12 mouse cellular contexts compared by ENCODE assay signal in the genomic region with DNA sequence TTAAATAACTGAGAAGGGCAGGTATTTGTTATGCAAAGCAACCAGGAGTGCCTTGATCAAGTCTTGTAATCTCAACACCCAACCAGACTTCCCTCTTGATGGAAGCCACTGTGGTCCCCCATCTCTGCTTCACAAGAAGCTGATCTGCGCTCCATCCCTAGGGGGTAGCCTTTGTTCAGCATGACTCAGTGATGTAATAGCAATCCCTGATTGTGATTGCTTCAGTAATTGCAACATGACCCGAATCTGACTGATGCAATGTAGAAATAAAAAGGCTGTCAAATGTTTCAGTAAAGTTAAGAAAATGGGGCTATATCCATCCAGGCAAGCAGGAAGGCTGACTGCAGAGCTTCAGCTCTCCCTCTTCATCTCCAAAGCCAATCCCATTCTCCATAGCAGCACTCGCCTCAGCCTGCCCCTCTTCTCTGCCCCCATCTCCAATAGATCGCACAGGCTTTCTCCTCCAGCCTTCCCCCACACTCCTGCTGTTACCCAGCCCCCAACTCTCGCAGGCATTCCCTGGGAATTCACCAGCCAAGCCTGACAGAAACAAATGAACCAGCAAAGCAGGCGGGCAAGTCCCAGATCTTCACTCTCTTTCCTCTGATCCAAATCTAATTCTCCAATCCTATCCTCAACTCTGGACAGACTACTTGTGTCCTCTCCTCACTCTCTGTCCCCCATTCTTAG. TPM values are rescaled to one million over a fixed set of nuclear protein-coding genes. Genes with fewer than 3 reads are reported as not detected.
DNase-seq lines count a peak whose midpoint lies in the region; ATAC-seq and TF ChIP-seq lines count a peak whose summit lies in the region.
"Had no signal": no experiment of that assay in that cellular context is flagged by ENCODE, and none has a peak within 500 bp of the region (broad histone marks: within the 10 kb centered on the region; RNA-seq: fewer than 3 reads in every experiment).

No protein-coding gene starts in this region.

- H3K4me3 ChIP-seq in forebrain, embryonic 10.5 days = no peak overlapping the region
- H3K4me3 ChIP-seq in forebrain, embryonic 15.5 days = no peak overlapping the region
- no peak overlapping the region for H3K4me3 ChIP-seq in lung, postnatal 0 days (ENCODE audit: low read depth, low read length)
- H3K4me3 ChIP-seq in lung, adult 2 months (replicated peaks; ENCODE audit: extremely low read depth, low read depth, low read length) = no peak overlapping the region
- H3K4me3 ChIP-seq in embryonic facial prominence, embryonic 10.5 days = no peak overlapping the region
- H3K4me3 ChIP-seq in limb, embryonic 14.5 days (replicated peaks; ENCODE audit: low read length) = no peak overlapping the region
- H3K4me3 ChIP-seq: liver, embryonic 13.5 days had no signal

- ATAC-seq in forebrain, embryonic 15.5 days (replicated peaks) = no peak
- ATAC-seq in lung, postnatal 0 days = no peak
- ATAC-seq in limb, embryonic 14.5 days (ENCODE audit: low FRiP score, low read depth) = no peak

- no peak overlapping the region for H3K4me2 ChIP-seq in forebrain, embryonic 15.5 days (replicated peaks)
- no peak overlapping the region for H3K4me2 ChIP-seq in lung, postnatal 0 days (replicated peaks; ENCODE audit: low read depth, low read length)
- H3K4me2 ChIP-seq in limb, embryonic 14.5 days (replicated peaks; ENCODE audit: low read depth, low read length, severe bottlenecking) = no peak overlapping the region
- H3K4me2 ChIP-seq: liver, embryonic 13.5 days had no signal

- H3K27ac ChIP-seq in forebrain, embryonic 10.5 days = peak overlapping the region; percentile 83
- no peak overlapping the region for H3K27ac ChIP-seq in forebrain, embryonic 15.5 days (replicated peaks)
- no peak overlapping the region for H3K27ac ChIP-seq in lung, postnatal 0 days (ENCODE audit: low read length)
- peak overlapping the region; percentile 72; the same call in 1 of the 2 replicates for H3K27ac ChIP-seq in embryonic facial prominence, embryonic 10.5 days (replicated peaks)
- H3K27ac ChIP-seq in limb, embryonic 14.5 days (replicated peaks; ENCODE audit: low read depth, low read length) = peak overlapping the region; percentile 33; the same call in 1 of the 2 replicates
- H3K27ac ChIP-seq: liver, embryonic 13.5 days had no signal

- no peaks in the 10 kb centered on the region for H3K9me3 ChIP-seq in forebrain, embryonic 10.5 days
- no peaks in the 10 kb centered on the region for H3K9me3 ChIP-seq in forebrain, embryonic 15.5 days
- H3K9me3 ChIP-seq in lung, postnatal 0 days (ENCODE audit: low read length) = no peaks in the 10 kb centered on the region
- no peaks in the 10 kb centered on the region for H3K9me3 ChIP-seq in embryonic facial prominence, embryonic 10.5 days
- no peaks in the 10 kb centered on the region for H3K9me3 ChIP-seq in limb, embryonic 14.5 days (ENCODE audit: control insufficient read depth, low read length)
- H3K9me3 ChIP-seq: liver, embryonic 13.5 days had no signal

- H3K4me1 ChIP-seq in forebrain, embryonic 10.5 days = peaks cover 46% of the 10 kb centered on the region
- H3K4me1 ChIP-seq in forebrain, embryonic 15.5 days = peaks cover 20% of the 10 kb centered on the region
- peaks cover 10% of the 10 kb centered on the region; the same call in 1 of the 2 replicates for H3K4me1 ChIP-seq in lung, postnatal 0 days (ENCODE audit: insufficient read depth, low read depth, low read length)
- peaks cover 4% of the 10 kb centered on the region; the same call in 1 of the 2 replicates for H3K4me1 ChIP-seq in lung, adult 2 months (ENCODE audit: control insufficient read depth, insufficient read depth, low read length)
- peaks cover 37% of the 10 kb centered on the region for H3K4me1 ChIP-seq in embryonic facial prominence, embryonic 10.5 days
- peaks cover 23% of the 10 kb centered on the region for H3K4me1 ChIP-seq in limb, embryonic 14.5 days (ENCODE audit: control insufficient read depth, insufficient read depth, low read length)

- no peaks in the 10 kb centered on the region for H3K27me3 ChIP-seq in forebrain, embryonic 10.5 days (ENCODE audit: poor library complexity, severe bottlenecking)
- no peaks in the 10 kb centered on the region for H3K27me3 ChIP-seq in forebrain, embryonic 15.5 days
- H3K27me3 ChIP-seq in lung, postnatal 0 days (replicated peaks; ENCODE audit: insufficient read depth, low read length) = no peaks in the 10 kb centered on the region
- H3K27me3 ChIP-seq in embryonic facial prominence, embryonic 10.5 days (replicated peaks; ENCODE audit: low read depth, poor library complexity, severe bottlenecking) = no peaks in the 10 kb centered on the region
- H3K27me3 ChIP-seq in limb, embryonic 14.5 days (ENCODE audit: control insufficient read depth, insufficient read depth, low read length) = no peaks in the 10 kb centered on the region
- H3K27me3 ChIP-seq: liver, embryonic 13.5 days had no signal

- H3K36me3 ChIP-seq in forebrain, embryonic 10.5 days (replicated peaks) = no peaks in the 10 kb centered on the region
- no peaks in the 10 kb centered on the region for H3K36me3 ChIP-seq in forebrain, embryonic 15.5 days
- no peaks in the 10 kb centered on the region for H3K36me3 ChIP-seq in lung, postnatal 0 days (ENCODE audit: insufficient read depth, low read length)
- no peaks in the 10 kb centered on the region for H3K36me3 ChIP-seq in embryonic facial prominence, embryonic 10.5 days (replicated peaks)
- no peaks in the 10 kb centered on the region for H3K36me3 ChIP-seq in limb, embryonic 14.5 days (ENCODE audit: control insufficient read depth, insufficient read depth, low read length)
- H3K36me3 ChIP-seq: liver, embryonic 13.5 days had no signal

- H3K9ac ChIP-seq in forebrain, embryonic 15.5 days (replicated peaks) = no peak overlapping the region
- H3K9ac ChIP-seq in lung, postnatal 0 days (replicated peaks; ENCODE audit: low read depth) = no peak overlapping the region
- H3K9ac ChIP-seq in limb, embryonic 14.5 days (ENCODE audit: low read depth, low read length, severe bottlenecking) = no peak overlapping the region
- H3K9ac ChIP-seq: liver, embryonic 13.5 days had no signal

- peak; percentile 36 for TF ChIP-seq CTCF in lung, postnatal 0 days (IDR thresholded peaks at IDR 0.05)
- TF ChIP-seq CTCF in lung, adult 2 months (IDR thresholded peaks at IDR 0.05; ENCODE audit: insufficient read depth, low read length) = no peak

- TF ChIP-seq EP300 in lung, postnatal 0 days (IDR thresholded peaks at IDR 0.05) = peak; percentile 54

- DNase-seq in forebrain, embryonic 10.5 days (ENCODE audit: extremely low spot score, low spot score) = no peak
- peak; percentile 72 for DNase-seq in lung, postnatal 0 days (ENCODE audit: low spot score)
- no peak for DNase-seq in lung, adult 2 months
- no peak for DNase-seq in embryonic facial prominence, embryonic 10.5 days (ENCODE audit: low spot score)
- no peak for DNase-seq in limb, embryonic 14.5 days (ENCODE audit: low spot score)
- DNase-seq in cerebellum, postnatal 25 days = no peak
- no peak for DNase-seq in urinary bladder, postnatal 4 days (ENCODE audit: low spot score in 2 of 2)
- DNase-seq: cerebellum, postnatal 14 days; gastrocnemius, postnatal 14 days; kidney, adult 18-20 months; liver, embryonic 13.5 days had no signal

- no peak for TF ChIP-seq POLR2A in lung, adult 2 months (IDR thresholded peaks at IDR 0.05; ENCODE audit: borderline replicate concordance, extremely low read depth, low read depth, low read length)
- no peak for TF ChIP-seq POLR2A in limb, embryonic 14.5 days (IDR thresholded peaks at IDR 0.05; ENCODE audit: borderline replicate concordance, extremely low read depth, insufficient read depth, insufficient read length)

- WGBS in forebrain, embryonic 10.5 days = 25% methylated on average over 6 of the region's 6 CpGs
- WGBS in forebrain, embryonic 15.5 days = 13% methylated on average over 6 of the region's 6 CpGs
- 49% methylated on average over 6 of the region's 6 CpGs for WGBS in lung, postnatal 0 days
- 68% methylated on average over 6 of the region's 6 CpGs for WGBS in lung, adult 2 months
- 31% methylated on average over 6 of the region's 6 CpGs for WGBS in embryonic facial prominence, embryonic 10.5 days
- 40% methylated on average over 6 of the region's 6 CpGs for WGBS in limb, embryonic 14.5 days

RNA-seq across cellular contexts. Expression of a gene that starts 30.7 kb away (rescaled TPM):
- polyA plus RNA-seq in forebrain, embryonic 10.5 days (2016; fragmentation: Nextera tagmentation; extraction: Ambion mirVana) = 44.2 and 46.7 TPM in 2 replicates
- polyA plus RNA-seq in forebrain, embryonic 15.5 days (2015; fragmentation: Nextera tagmentation; extraction: Ambion mirVana) = 45.6 and 46.9 TPM in 2 replicates
- polyA plus RNA-seq in lung, postnatal 0 days (2015; fragmentation: Nextera tagmentation; extraction: Ambion mirVana) = 13.9 and 14.9 TPM in 2 replicates
- 24.8 and 28.3 TPM in 2 replicates for polyA plus RNA-seq in lung, adult 2 months (2012; rRNA removed)
- polyA plus RNA-seq in embryonic facial prominence, embryonic 10.5 days (2016; fragmentation: Nextera tagmentation; extraction: Ambion mirVana) = 48.0 and 50.9 TPM in 2 replicates
- 35.7 and 46.3 TPM in 2 replicates for polyA plus RNA-seq in limb, embryonic 14.5 days (2012; rRNA removed)
- polyA plus RNA-seq in limb, embryonic 14.5 days (2014; fragmentation: Nextera tagmentation; extraction: Ambion mirVana) = 38.4 and 41.8 TPM in 2 replicates

RNA-seq across cellular contexts. Expression of a gene that starts 59.9 kb away (rescaled TPM):
- polyA plus RNA-seq in forebrain, embryonic 10.5 days (2016; fragmentation: Nextera tagmentation; extraction: Ambion mirVana) = not detected in 2 replicates
- polyA plus RNA-seq in forebrain, embryonic 15.5 days (2015; fragmentation: Nextera tagmentation; extraction: Ambion mirVana) = not detected in 2 replicates
- polyA plus RNA-seq in lung, postnatal 0 days (2015; fragmentation: Nextera tagmentation; extraction: Ambion mirVana) = 0.11 and 0.12 TPM in 2 replicates
- polyA plus RNA-seq in lung, adult 2 months (2012; rRNA removed) = 0.11 TPM in 1 of 2 replicates, not detected in the other
- 0.15 TPM in 1 of 2 replicates, not detected in the other for polyA plus RNA-seq in embryonic facial prominence, embryonic 10.5 days (2016; fragmentation: Nextera tagmentation; extraction: Ambion mirVana)
- 0.08 TPM in 1 of 2 replicates, not detected in the other for polyA plus RNA-seq in limb, embryonic 14.5 days (2012; rRNA removed)
- polyA plus RNA-seq in limb, embryonic 14.5 days (2014; fragmentation: Nextera tagmentation; extraction: Ambion mirVana) = not detected in 2 replicates
- polyA plus RNA-seq: liver, embryonic 13.5 days had no signal

Comparison
In these comparisons a context has a peak if more than half of its experiments do, and no peak if none do; other contexts are left out.
1. H3K27ac ChIP-seq: peak in forebrain, embryonic 10.5 days (single experiment), embryonic facial prominence, embryonic 10.5 days (single experiment) and limb, embryonic 14.5 days (single experiment); none in forebrain, embryonic 15.5 days (single experiment) and lung, postnatal 0 days (single experiment).